ENCODE assay signal across 7 mouse cellular contexts in the genomic region with DNA sequence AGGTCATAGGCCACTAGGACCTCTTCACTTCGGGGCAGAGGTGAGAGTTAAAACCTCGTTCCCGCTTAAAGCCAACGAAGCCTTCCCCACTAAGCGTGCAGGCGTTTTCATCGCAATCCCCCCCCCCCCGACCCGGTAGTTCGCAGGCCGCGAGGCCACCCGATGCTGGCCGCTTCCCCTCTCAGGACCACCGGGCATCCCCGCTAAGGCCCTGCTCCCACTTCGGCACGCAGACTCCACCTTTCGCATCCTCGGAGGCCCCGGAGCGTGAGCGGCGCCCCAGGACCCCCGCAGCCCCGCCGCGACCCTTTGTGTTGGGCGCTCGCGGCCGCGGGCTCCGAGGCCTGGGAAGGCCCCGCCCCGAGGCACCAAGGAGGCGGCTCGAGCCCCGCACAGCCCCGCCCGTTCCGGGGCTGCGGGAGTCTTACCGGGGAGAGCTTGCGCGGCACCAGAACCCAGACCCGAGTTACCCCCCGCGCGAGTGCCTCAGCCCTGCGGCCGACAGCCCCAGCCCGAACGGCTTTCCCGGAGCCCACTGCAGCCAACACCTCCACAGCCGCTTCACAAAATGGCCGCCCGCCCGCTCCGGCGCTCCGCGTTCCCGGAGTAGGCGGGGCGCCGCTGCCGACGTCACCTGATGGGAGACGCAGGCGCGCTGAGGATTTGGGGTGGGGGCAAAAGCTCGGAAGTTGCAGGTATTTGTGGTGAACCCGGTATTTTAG. TPM values are rescaled to one million over a fixed set of nuclear protein-coding genes. Genes with fewer than 3 reads are reported as not detected.
DNase-seq lines count a peak whose midpoint lies in the region; ATAC-seq lines count a peak whose summit lies in the region.

A gene (minus strand): TSS at position 608 of the 722 bp plus-strand sequence.
A gene (minus strand): TSS at position 621 of the 722 bp plus-strand sequence.

- peak within 1 kb of the TSS; percentile 93 for H3K4me3 ChIP-seq in embryonic facial prominence, embryonic 10.5 days
- H3K4me3 ChIP-seq in limb, embryonic 10.5 days, result peak within 1 kb of the TSS; percentile 97
- peak within 1 kb of the TSS; percentile 59 for H3K4me3 ChIP-seq in midbrain, embryonic 13.5 days (replicated peaks)

- peaks cover 15% of the 10 kb centered on the region for H3K4me1 ChIP-seq in embryonic facial prominence, embryonic 10.5 days
- H3K4me1 ChIP-seq in limb, embryonic 10.5 days, result peaks cover 10% of the 10 kb centered on the region
- H3K4me1 ChIP-seq in midbrain, embryonic 13.5 days (replicated peaks), result peaks cover 26% of the 10 kb centered on the region

- peak; percentile 95 for DNase-seq in adrenal gland, postnatal 10 days
- DNase-seq in embryonic facial prominence, embryonic 10.5 days (ENCODE audit: low spot score), result peak; percentile 97
- peak; percentile 86 for DNase-seq in kidney, adult 11 months
- peak; percentile 97 for DNase-seq in limb, embryonic 10.5 days (ENCODE audit: low spot score)
- DNase-seq in spleen, adult 12 weeks (ENCODE audit: low spot score), result peak; percentile 87

- H3K36me3 ChIP-seq in embryonic facial prominence, embryonic 10.5 days (replicated peaks), result peaks cover 30% of the 10 kb centered on the region
- H3K36me3 ChIP-seq in limb, embryonic 10.5 days, result peaks cover 20% of the 10 kb centered on the region
- no peaks in the 10 kb centered on the region for H3K36me3 ChIP-seq in midbrain, embryonic 13.5 days

- peak within 1 kb of the TSS; percentile 96 for H3K27ac ChIP-seq in embryonic facial prominence, embryonic 10.5 days (replicated peaks)
- peak within 1 kb of the TSS; percentile 99 for H3K27ac ChIP-seq in limb, embryonic 10.5 days
- peak within 1 kb of the TSS; percentile 92 for H3K27ac ChIP-seq in midbrain, embryonic 13.5 days

- no peaks in the 10 kb centered on the region for H3K9me3 ChIP-seq in embryonic facial prominence, embryonic 10.5 days
- H3K9me3 ChIP-seq in limb, embryonic 10.5 days (replicated peaks), result no peaks in the 10 kb centered on the region
- no peaks in the 10 kb centered on the region for H3K9me3 ChIP-seq in midbrain, embryonic 13.5 days

- under 1% methylated on average over 74 of the region's 74 CpGs for WGBS in embryonic facial prominence, embryonic 10.5 days
- under 1% methylated on average over 74 of the region's 74 CpGs for WGBS in limb, embryonic 10.5 days
- WGBS in midbrain, embryonic 13.5 days, result under 1% methylated on average over 63 of the region's 74 CpGs

- ATAC-seq in granulocyte monocyte progenitor cell, adult 5-6 weeks (replicated peaks; ENCODE audit: poor library complexity, severe bottlenecking), result peak; percentile 97
- peak; percentile 94 for ATAC-seq in midbrain, embryonic 13.5 days

- peak within 1 kb of the TSS; percentile 98 for H3K9ac ChIP-seq in midbrain, embryonic 13.5 days (replicated peaks)

- no peaks in the 10 kb centered on the region for H3K27me3 ChIP-seq in embryonic facial prominence, embryonic 10.5 days (replicated peaks; ENCODE audit: low read depth, poor library complexity, severe bottlenecking)
- H3K27me3 ChIP-seq in limb, embryonic 10.5 days (ENCODE audit: low read depth, poor library complexity, severe bottlenecking), result no peaks in the 10 kb centered on the region
- H3K27me3 ChIP-seq in midbrain, embryonic 13.5 days, result no peaks in the 10 kb centered on the region

- H3K4me2 ChIP-seq in midbrain, embryonic 13.5 days (replicated peaks), result peak within 1 kb of the TSS; percentile 73

RNA-seq across cellular contexts. Expression of the first gene that starts in this region (rescaled TPM):
- 10 to 100 TPM; 44.4 to 47.5 TPM for total RNA-seq in adrenal gland, postnatal 10 days (2021)
- 75.6 and 79.6 TPM in 2 replicates for polyA plus RNA-seq in embryonic facial prominence, embryonic 10.5 days (2016; fragmentation: Nextera tagmentation; extraction: Ambion mirVana)
- total RNA-seq in granulocyte monocyte progenitor cell, adult 5-6 weeks (2014; fragmentation: Nextera tagmentation), result 34.2 and 51.5 TPM in 2 replicates
- total RNA-seq in granulocyte monocyte progenitor cell, adult 5-6 weeks (2017), result 14.7 and 16.5 TPM in 2 replicates
- 75.7 and 81.6 TPM in 2 replicates for polyA plus RNA-seq in limb, embryonic 10.5 days (2016; fragmentation: Nextera tagmentation; extraction: Ambion mirVana)
- 34.2 and 36.4 TPM in 2 replicates for polyA plus RNA-seq in midbrain, embryonic 13.5 days (2015; fragmentation: Nextera tagmentation; extraction: Ambion mirVana)

RNA-seq across cellular contexts. Expression of the second gene that starts in this region (rescaled TPM):
- 10 to 100 TPM; 23.3 to 25.0 TPM for total RNA-seq in adrenal gland, postnatal 10 days (2021)
- 50.8 and 52.6 TPM in 2 replicates for polyA plus RNA-seq in embryonic facial prominence, embryonic 10.5 days (2016; fragmentation: Nextera tagmentation; extraction: Ambion mirVana)
- 28.6 and 49.6 TPM in 2 replicates for total RNA-seq in granulocyte monocyte progenitor cell, adult 5-6 weeks (2014; fragmentation: Nextera tagmentation)
- total RNA-seq in granulocyte monocyte progenitor cell, adult 5-6 weeks (2017), result 40.2 and 53.5 TPM in 2 replicates
- polyA plus RNA-seq in limb, embryonic 10.5 days (2016; fragmentation: Nextera tagmentation; extraction: Ambion mirVana), result 53.9 and 55.4 TPM in 2 replicates
- polyA plus RNA-seq in midbrain, embryonic 13.5 days (2015; fragmentation: Nextera tagmentation; extraction: Ambion mirVana), result 33.3 and 33.9 TPM in 2 replicates

Comparison
In these comparisons a context has a peak if more than half of its experiments do, and no peak if none do; other contexts are left out.
1. Peak in every context shown above with its lines: DNase-seq, ATAC-seq, H3K4me3 ChIP-seq and H3K27ac ChIP-seq.